Mouse (Mus musculus) neural tube, embryonic 12.5 days (tissue): ENCODE measurements around the gene Fgr. TPM values are rescaled to one million over a fixed set of nuclear protein-coding genes. Genes with fewer than 3 reads are reported as not detected.
A peak's percentile ranks its signal among the peaks of the same experiment; 100 is the strongest.
"Not testable (repeated sequence)": the region's sequence is repeated elsewhere in the genome, so short reads cannot be mapped to it uniquely, and the experiment has no call there.

Experiments
- ATAC-seq: fragments of 200-750 bp; cut with Nextera tagmentation; 2 replicates; pipeline ENCODE4 v1.8.0; 2017; ENCODE audit warnings: low read depth, mild to moderate bottlenecking, moderate TSS enrichment, moderate library complexity; ENCODE audit not compliant: low FRiP score
- H3K27ac ChIP-seq: fragments of 300-500 bp; sonication (generic); 2 replicates; pipeline ENCODE4 v1.5.1; 2016
- H3K27me3 ChIP-seq: fragments of 300-500 bp; sonication (generic); replicated peaks from 2 replicates; pipeline ENCODE4 v1.6.1; 2016; ENCODE audit warnings: mild to moderate bottlenecking
- H3K36me3 ChIP-seq: fragments of 300-500 bp; sonication (generic); 2 replicates; pipeline ENCODE4 v1.6.1; 2016; ENCODE audit warnings: mild to moderate bottlenecking
- H3K4me1 ChIP-seq: fragments of 300-500 bp; sonication (generic); 2 replicates; pipeline ENCODE4 v1.6.1; 2016
- H3K4me2 ChIP-seq: fragments of 300-500 bp; sonication (generic); replicated peaks from 2 replicates; pipeline ENCODE4 v1.6.1; 2016; ENCODE audit warnings: mild to moderate bottlenecking
- H3K4me3 ChIP-seq: fragments of 300-500 bp; sonication (generic); 2 replicates; pipeline ENCODE4 v1.5.1; 2016
- H3K9ac ChIP-seq: fragments of 300-500 bp; sonication (generic); 2 replicates; pipeline ENCODE4 v1.6.1; 2016; ENCODE audit warnings: mild to moderate bottlenecking
- H3K9me3 ChIP-seq: fragments of 300-500 bp; sonication (generic); 2 replicates; pipeline ENCODE4 v1.6.1; 2016; ENCODE audit warnings: mild to moderate bottlenecking
- WGBS: fragments of 180-500 bp; shearing (Covaris S2); methylation state at CpG from one replicate; pipeline ENCODE4 v1.1.7; 2016; 5-methylcytosine and 5-hydroxymethylcytosine counted together
- polyA plus RNA-seq: library from polyadenylated mRNA; unstranded; fragments of >200 nt; fragmentation: Nextera tagmentation; extraction: Ambion mirVana; gene quantifications from 2 replicates; pipeline ENCODE4 v1.2.1, GENCODE M21; 2016

Gene Fgr
- polyA plus RNA-seq, 1 experiment from 2014 or later: 0.28 TPM

DNA sequence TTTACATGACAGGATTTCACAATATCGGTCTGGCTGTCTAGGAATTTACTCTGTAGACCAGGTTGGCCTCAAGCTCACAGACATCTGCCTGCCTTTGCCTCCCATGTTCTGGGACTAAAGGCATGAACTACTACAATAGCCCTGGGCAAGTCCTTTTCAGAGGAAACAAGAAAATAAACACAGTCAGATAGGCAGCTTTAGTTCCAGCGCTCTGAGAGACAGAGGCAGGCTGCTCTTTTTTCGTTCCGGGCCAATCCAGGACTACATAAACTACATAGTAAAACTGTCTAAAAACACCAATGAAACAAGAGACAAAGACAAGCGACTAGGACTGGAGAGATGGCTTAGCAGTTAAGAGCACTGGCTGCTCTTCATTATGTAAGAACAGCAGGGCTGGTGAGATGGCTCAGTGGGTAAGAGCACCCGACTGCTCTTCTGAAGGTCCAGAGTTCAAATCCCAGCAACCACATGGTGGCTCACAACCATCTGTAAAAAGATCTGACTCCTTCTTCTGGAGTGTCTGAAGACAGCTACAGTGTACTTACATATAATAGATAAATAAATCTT is 32.1 kb downstream of the Fgr start:
- not testable (repeated sequence) for H3K4me3 ChIP-seq, H3K4me2 ChIP-seq, H3K9ac ChIP-seq, H3K9me3 ChIP-seq, H3K36me3 ChIP-seq, ATAC-seq, H3K27ac ChIP-seq
- Histone ChIP-seq H3K27me3 (peaks cover 16% of the 10 kb centered on the region), H3K4me1 (peaks cover 25% of the 10 kb centered on the region)
- 46% methylated on average over 6 of the region's 6 CpGs for WGBS

DNA sequence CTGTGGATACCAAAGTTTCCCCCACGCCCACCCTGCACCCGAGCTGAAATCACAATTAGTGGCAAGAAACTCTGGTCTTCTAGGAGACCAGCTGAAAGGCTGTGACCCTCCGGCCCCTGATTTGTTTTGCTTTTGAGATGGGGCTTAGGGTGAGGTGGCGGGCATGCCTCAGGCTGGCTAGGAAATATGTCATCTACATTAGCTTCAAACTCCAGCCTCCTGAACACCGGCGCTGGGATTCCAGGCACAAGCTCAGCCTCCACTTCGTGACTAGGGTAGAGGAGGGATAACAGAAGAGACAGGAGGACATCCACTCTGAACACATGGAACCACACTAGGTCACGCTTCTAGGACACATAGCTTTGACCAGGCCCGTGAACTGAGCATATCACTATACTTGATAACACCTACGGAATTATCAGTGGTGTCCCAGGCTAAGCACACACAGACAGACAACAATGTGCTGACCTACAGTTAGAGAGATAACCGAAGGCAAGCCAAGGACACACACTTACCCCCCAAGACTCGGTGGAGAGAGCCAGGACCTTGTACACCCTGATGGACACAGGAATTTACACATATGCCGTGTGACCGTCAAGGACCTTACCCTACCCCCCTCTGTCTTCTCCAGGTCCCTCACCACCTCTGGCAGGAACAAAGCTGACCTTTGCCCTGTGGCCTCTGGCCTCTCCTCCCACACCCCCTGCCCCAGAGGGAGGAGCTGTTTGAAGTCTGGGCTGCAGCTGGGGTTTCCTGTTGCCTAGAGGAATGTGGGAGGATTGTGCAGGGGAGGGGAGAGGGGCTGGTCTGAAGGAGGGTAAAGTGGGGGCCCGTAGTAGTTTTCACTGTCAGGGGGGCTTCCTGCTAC is 33.9 kb downstream of the Fgr start:
- H3K9ac ChIP-seq: 0 out of 2 replicates have a peak overlapping the region, but pooled peaks have one; percentile 35
- no peak overlapping the region for H3K4me3 ChIP-seq
- ATAC-seq: no peak
- WGBS: 40% methylated on average over 15 of the region's 15 CpGs
- H3K4me1 ChIP-seq: peaks cover 23% of the 10 kb centered on the region
- H3K27ac ChIP-seq: no peak overlapping the region
- H3K27me3 ChIP-seq: peaks cover 16% of the 10 kb centered on the region
- no peak overlapping the region for H3K4me2 ChIP-seq
- no peaks in the 10 kb centered on the region for H3K9me3 ChIP-seq
- H3K36me3 ChIP-seq: no peaks in the 10 kb centered on the region

DNA sequence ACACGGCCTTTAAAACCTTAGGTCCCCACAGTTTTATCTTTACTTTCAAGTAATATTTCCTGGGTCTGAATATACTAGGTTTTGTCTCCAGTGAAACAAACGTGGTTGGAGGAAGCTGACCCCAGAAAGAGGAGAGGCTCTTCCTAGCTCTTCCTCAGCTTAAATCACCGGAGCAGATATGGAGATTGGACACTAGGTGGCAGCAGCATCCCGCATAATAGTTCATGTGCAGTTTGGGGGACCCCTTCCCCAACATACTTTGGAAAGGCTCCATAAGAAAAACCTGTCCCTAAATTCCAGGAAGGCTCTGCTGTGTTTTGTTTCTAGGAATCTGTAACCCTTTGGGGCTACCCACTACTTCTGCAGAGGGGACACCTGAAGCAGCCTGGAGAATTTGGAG is 35.2 kb downstream of the Fgr start:
- Histone ChIP-seq H3K4me2 (no peak overlapping the region), H3K9me3 (no peaks in the 10 kb centered on the region), H3K4me3 (no peak overlapping the region), H3K9ac (no peak overlapping the region), H3K27ac (no peak overlapping the region), H3K4me1 (peaks cover 25% of the 10 kb centered on the region), H3K36me3 (no peaks in the 10 kb centered on the region), H3K27me3 (peaks cover 16% of the 10 kb centered on the region)
- 3% methylated on average over 4 of the region's 4 CpGs for WGBS
- ATAC-seq: no peak

DNA sequence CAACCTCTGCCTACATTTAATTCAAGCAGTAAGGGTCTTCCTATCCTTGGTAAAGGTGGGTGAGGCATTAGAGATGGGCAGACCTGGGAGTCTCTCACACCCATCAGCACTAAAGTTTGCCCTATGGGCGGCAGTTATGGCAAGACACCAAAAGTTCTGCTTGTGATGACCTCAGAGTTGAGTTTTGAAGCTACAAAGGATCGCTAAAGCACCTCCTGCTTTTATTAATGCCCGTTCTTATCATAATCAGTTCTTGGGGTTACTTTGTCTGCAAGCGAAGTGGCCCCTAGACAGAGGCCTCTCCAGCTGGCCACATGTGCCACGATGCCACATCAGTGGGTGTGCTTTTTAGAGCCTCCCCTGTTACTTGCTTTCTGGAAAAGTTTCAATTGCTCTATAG is 35.8 kb downstream of the Fgr start:
- no peak for ATAC-seq
- Histone ChIP-seq H3K4me2 (no peak overlapping the region), H3K4me3 (no peak overlapping the region), H3K27ac (no peak overlapping the region), H3K4me1 (peaks cover 30% of the 10 kb centered on the region), H3K9ac (no peak overlapping the region), H3K27me3 (peaks cover 16% of the 10 kb centered on the region), H3K9me3 (no peaks in the 10 kb centered on the region), H3K36me3 (no peaks in the 10 kb centered on the region)
- 65% methylated on average over 5 of the region's 5 CpGs for WGBS

GRCm38 (mm10) chr4:133010611-133011010 is 36.7 kb downstream of the Fgr start:
- Histone ChIP-seq H3K36me3 (no peaks in the 10 kb centered on the region), H3K9ac (no peak overlapping the region), H3K4me3 (peak overlapping the region; percentile 4; the same call in 1 of the 2 replicates), H3K4me2 (peak overlapping the region; percentile 99), H3K27me3 (peaks cover 16% of the 10 kb centered on the region), H3K9me3 (no peaks in the 10 kb centered on the region), H3K27ac (no peak overlapping the region), H3K4me1 (peaks cover 40% of the 10 kb centered on the region)
- WGBS: under 1% methylated on average over 17 of the region's 17 CpGs
- no peak for ATAC-seq

DNA sequence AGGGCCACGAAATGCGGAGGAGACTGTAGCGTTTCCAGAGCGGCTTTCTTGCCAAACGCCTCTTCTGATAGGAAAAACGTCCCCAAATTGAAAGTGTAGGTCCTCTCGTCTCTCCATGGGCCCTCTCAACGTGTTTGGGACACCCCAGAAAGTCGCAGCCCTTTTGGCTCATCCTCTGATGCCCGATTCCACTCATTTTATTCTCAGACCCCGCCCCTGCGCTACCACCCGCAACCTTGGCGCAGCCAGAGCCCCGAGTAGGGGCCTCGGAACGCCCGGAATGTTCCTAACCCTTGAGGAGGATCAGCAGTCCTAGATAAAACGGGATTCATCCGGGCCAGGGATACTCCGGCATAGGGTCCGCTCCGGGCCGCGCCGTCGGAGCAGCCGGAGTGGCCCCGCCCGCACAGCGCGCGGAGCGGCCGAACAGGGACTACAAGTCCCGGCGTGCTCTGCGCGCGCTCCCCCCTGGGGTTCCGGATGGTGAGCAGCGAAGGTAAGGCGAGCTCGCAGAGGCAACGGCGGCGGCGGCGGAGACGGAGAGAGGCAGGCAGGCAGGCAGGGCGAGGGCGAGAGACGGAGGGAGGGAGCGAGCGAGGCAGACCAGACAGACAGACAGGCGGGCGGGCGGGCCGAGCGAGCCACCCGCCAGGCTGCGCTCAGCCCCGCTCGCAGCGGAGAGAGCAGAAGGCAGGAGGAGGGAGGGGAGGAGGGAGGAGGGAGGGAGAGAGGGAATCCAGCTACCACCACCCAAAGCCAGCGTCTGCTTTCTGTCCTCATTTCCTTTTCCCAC is 37.3 kb downstream of the Fgr start, which contains the start of gene Ahdc1:
Ahdc1 (plus strand) TSS at position 233 of the 793 bp plus-strand sequence.
- peak within 1 kb of the TSS; percentile 97 for H3K9ac ChIP-seq
- peaks cover 16% of the 10 kb centered on the region for H3K27me3 ChIP-seq
- peak; percentile 77 for ATAC-seq
- H3K4me1 ChIP-seq: peaks cover 46% of the 10 kb centered on the region
- H3K36me3 ChIP-seq: no peaks in the 10 kb centered on the region
- no peaks in the 10 kb centered on the region for H3K9me3 ChIP-seq
- peak within 1 kb of the TSS; percentile 86 for H3K27ac ChIP-seq
- peak within 1 kb of the TSS; percentile 99 for H3K4me2 ChIP-seq
- under 1% methylated on average over 66 of the region's 66 CpGs for WGBS
- H3K4me3 ChIP-seq: peak within 1 kb of the TSS; percentile 96

GRCm38 (mm10) chr4:133011821-133012775 is 38.2 kb downstream of the Fgr start:
- Histone ChIP-seq H3K9me3 (no peaks in the 10 kb centered on the region), H3K4me3 (peak overlapping the region; percentile 96), H3K36me3 (no peaks in the 10 kb centered on the region), H3K27me3 (peaks cover 16% of the 10 kb centered on the region), H3K4me1 (peaks cover 54% of the 10 kb centered on the region), H3K27ac (peak overlapping the region; percentile 86), H3K9ac (peak overlapping the region; percentile 97), H3K4me2 (peak overlapping the region; percentile 99)
- WGBS: under 1% methylated on average over 74 of the region's 84 CpGs
- peak; percentile 9; the same call in 1 of the 2 replicates for ATAC-seq

- Histone ChIP-seq H3K9me3 (no peaks in the 10 kb centered on the region), H3K27ac (peak overlapping the region; percentile 86), H3K4me3 (peak overlapping the region; percentile 96), H3K27me3 (peaks cover 16% of the 10 kb centered on the region), H3K4me1 (peaks cover 61% of the 10 kb centered on the region), H3K4me2 (peak overlapping the region; percentile 99), H3K36me3 (no peaks in the 10 kb centered on the region), H3K9ac (peak overlapping the region; percentile 97)
- no peak for ATAC-seq
- WGBS: 1% methylated on average over 17 of the region's 17 CpGs
Observed at GRCm38 (mm10) chr4:133012776-133013265, 38.9 kb downstream of the Fgr start.

DNA sequence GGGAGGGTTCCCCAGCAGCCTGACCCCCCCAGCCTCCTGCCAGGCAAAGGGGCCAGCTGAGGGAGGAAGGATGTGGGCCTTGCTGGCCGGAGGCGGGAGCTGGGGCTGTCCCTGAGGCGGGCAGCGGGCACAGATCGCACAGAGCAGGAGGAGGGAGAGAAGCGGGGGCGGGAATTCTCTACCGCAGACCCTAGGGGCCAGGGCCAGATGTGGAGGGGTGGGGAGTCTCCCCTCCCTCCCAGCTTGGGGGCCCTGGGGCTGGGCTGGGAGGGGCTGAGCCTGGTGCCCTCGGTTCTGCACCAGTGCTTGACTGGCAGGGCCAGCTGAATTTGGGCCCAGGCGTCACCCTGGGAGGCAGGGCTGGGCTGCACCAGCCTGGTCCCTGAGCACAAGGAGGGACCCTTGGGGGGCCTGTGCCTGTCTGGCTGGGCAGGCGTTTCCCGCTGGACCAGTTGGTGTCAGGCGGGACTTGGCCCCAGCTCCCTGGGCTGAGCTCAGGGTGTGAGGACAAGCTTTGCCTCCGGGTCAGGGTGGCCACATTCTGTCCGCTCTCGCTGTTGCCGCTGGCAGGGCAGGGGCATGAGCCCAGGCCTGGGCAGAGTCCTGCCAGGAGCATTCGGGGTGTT is 39.5 kb downstream of the Fgr start:
- Histone ChIP-seq H3K9me3 (no peaks in the 10 kb centered on the region), H3K4me1 (peaks cover 60% of the 10 kb centered on the region), H3K27ac (peak overlapping the region; percentile 86), H3K9ac (peak overlapping the region; percentile 97), H3K4me3 (peak overlapping the region; percentile 96), H3K27me3 (peaks cover 16% of the 10 kb centered on the region), H3K4me2 (peak overlapping the region; percentile 99), H3K36me3 (no peaks in the 10 kb centered on the region)
- no peak for ATAC-seq
- WGBS: 2% methylated on average over 17 of the region's 18 CpGs

- peak overlapping the region; percentile 96; the same call in 1 of the 2 replicates for H3K4me3 ChIP-seq
- no peaks in the 10 kb centered on the region for H3K36me3 ChIP-seq
Observed at GRCm38 (mm10) chr4:133014088-133014487, 40.2 kb downstream of the Fgr start.

More at GRCm38 (mm10) chr4:133014088-133014487, 40.2 kb downstream of the Fgr start:
- Histone ChIP-seq H3K27ac (0 out of 2 replicates have a peak overlapping the region, but pooled peaks have one; percentile 86), H3K9me3 (no peaks in the 10 kb centered on the region), H3K4me1 (peaks cover 63% of the 10 kb centered on the region), H3K27me3 (peaks cover 16% of the 10 kb centered on the region), H3K9ac (no peak overlapping the region; the same call in 1 of the 2 replicates), H3K4me2 (peak overlapping the region; percentile 99)
- 20% methylated on average over 5 of the region's 5 CpGs for WGBS
- no peak for ATAC-seq
